Mouse (Mus musculus) heart, adult 2 months (tissue): ENCODE measurements at regions not wholly inside any gene's neighbourhood (a gene's known extent, or its start where the extent isn't known, plus 50 kb on each side); places are given as distances from the start of the nearest gene placed in this dataset.

ENCODE experiments used
- DNase-seq, 2 experiments: peaks; one replicate each; pipeline ENCODE4 v3.0.0; 2021
- H3K27ac ChIP-seq: fragments of 200-600 bp; 2 replicates; pipeline ENCODE4 v1.8.1; 2022
- H3K27me3 ChIP-seq: fragments of 200-500 bp; 2 replicates; pipeline ENCODE4 v1.6.1; 2012; ENCODE audit warnings: mild to moderate bottlenecking, low read length, inconsistent platforms, mixed read lengths; ENCODE audit not compliant: control insufficient read depth, insufficient read depth
- H3K36me3 ChIP-seq: fragments of 200-500 bp; 2 replicates; pipeline ENCODE4 v1.6.1; 2012; ENCODE audit warnings: low read length, inconsistent platforms; ENCODE audit not compliant: control insufficient read depth, insufficient read depth
- H3K4me1 ChIP-seq: fragments of 200-500 bp; 2 replicates; pipeline ENCODE4 v1.6.1; 2011; ENCODE audit warnings: low read length; ENCODE audit not compliant: control insufficient read depth, insufficient read depth
- H3K4me3 ChIP-seq: fragments of 200-600 bp; 2 replicates; pipeline ENCODE4 v1.8.1; 2022
- H3K79me2 ChIP-seq: fragments of 200-500 bp; replicated peaks from 2 replicates; pipeline ENCODE4 v1.6.1; 2012; ENCODE audit warnings: mild to moderate bottlenecking, inconsistent platforms, low read length, moderate library complexity, mixed read lengths; ENCODE audit not compliant: control insufficient read depth, insufficient read depth
- H3K9ac ChIP-seq: fragments of 200-500 bp; 2 replicates; pipeline ENCODE4 v1.6.1; 2012; ENCODE audit warnings: low read depth, mild to moderate bottlenecking, control low read depth, inconsistent platforms, low read length, mixed read lengths
- CTCF ChIP-seq: fragments of 200-600 bp; IDR thresholded peaks from 2 replicates; pipeline ENCODE4 v1.8.1; 2022; ENCODE audit warnings: antibody characterized with exemption, mild to moderate bottlenecking, moderate library complexity
- EP300 ChIP-seq: fragments of 200-500 bp; IDR thresholded peaks from 2 replicates; pipeline ENCODE4 v1.6.1; 2011; ENCODE audit warnings: low read depth, low read length, control low read depth; ENCODE audit not compliant: insufficient read depth
- POLR2A ChIP-seq: fragments of 200-500 bp; IDR thresholded peaks from 2 replicates; pipeline ENCODE4 v1.6.1; 2011; ENCODE audit warnings: mild to moderate bottlenecking, low read depth, low read length, control low read depth; ENCODE audit not compliant: insufficient read depth
- WGBS: fragments of 180-500 bp; shearing (Covaris S2); methylation state at CpG from one replicate; pipeline ENCODE4 v1.1.7; 2018; 5-methylcytosine and 5-hydroxymethylcytosine counted together
- intact Hi-C: fragments of 180-260 bp; cut with DNase I; formaldehyde crosslinking; loops from one replicate; pipeline ENCODE4 v1.15.1; 2025

GRCm38 (mm10) chr9:69568631-69569230 is 115.3 kb downstream of the Anxa2 start:
- Histone ChIP-seq H3K4me3 (no peak overlapping the region), H3K79me2 (no peaks in the 10 kb centered on the region), H3K27me3 (no peaks in the 10 kb centered on the region), H3K27ac (no peak overlapping the region), H3K4me1 (no peaks in the 10 kb centered on the region), H3K9ac (no peak overlapping the region), H3K36me3 (no peaks in the 10 kb centered on the region)
- no peak for TF ChIP-seq POLR2A
- intact Hi-C loops: no loop called here
- 86% methylated on average over 13 of the region's 13 CpGs for WGBS
- DNase-seq: no peak

- Histone ChIP-seq H3K4me1 (no peaks in the 10 kb centered on the region), H3K4me3 (no peak overlapping the region), H3K36me3 (no peaks in the 10 kb centered on the region), H3K27ac (no peak overlapping the region), H3K79me2 (no peaks in the 10 kb centered on the region), H3K9ac (no peak overlapping the region), H3K27me3 (no peaks in the 10 kb centered on the region)
- WGBS: 65% methylated on average over 3 of the region's 3 CpGs
- TF ChIP-seq POLR2A (no peak), EP300 (no peak)
- intact Hi-C loops: no loop called here
- no peak for DNase-seq
Measured at GRCm38 (mm10) chr9:69568222-69568621, 114.8 kb downstream of the Anxa2 start.

- no peaks in the 10 kb centered on the region for H3K27me3 ChIP-seq
- no peaks in the 10 kb centered on the region for H3K79me2 ChIP-seq
- H3K4me3 ChIP-seq: no peak overlapping the region
- intact Hi-C loops: no loop called here
- H3K4me1 ChIP-seq: no peaks in the 10 kb centered on the region
- TF ChIP-seq POLR2A (no peak), EP300 (no peak), CTCF (no peak)
- no peak for DNase-seq
- no peaks in the 10 kb centered on the region for H3K36me3 ChIP-seq
- no peak overlapping the region for H3K9ac ChIP-seq
- no peak overlapping the region for H3K27ac ChIP-seq
- WGBS: 33% methylated on average over 6 of the region's 6 CpGs
Measured at GRCm38 (mm10) chr9:69566996-69567395, 113.6 kb downstream of the Anxa2 start.

GRCm38 (mm10) chr9:69543241-69543640 is 89.8 kb downstream of the Anxa2 start:
- TF ChIP-seq CTCF (no peak), POLR2A (no peak), EP300 (no peak)
- 57% methylated on average over 5 of the region's 5 CpGs for WGBS
- Histone ChIP-seq H3K79me2 (no peaks in the 10 kb centered on the region), H3K27me3 (no peaks in the 10 kb centered on the region), H3K4me1 (no peaks in the 10 kb centered on the region), H3K36me3 (no peaks in the 10 kb centered on the region), H3K9ac (no peak overlapping the region), H3K4me3 (no peak overlapping the region), H3K27ac (no peak overlapping the region)
- intact Hi-C loops: no loop called here
- DNase-seq: no peak
